In genomic region chr2:144214508-144215185, GRCm38 (mm10) we compare ENCODE assay signal across 8 mouse cellular contexts. TPM values are rescaled to one million over a fixed set of nuclear protein-coding genes. Genes with fewer than 3 reads are reported as not detected.
DNase-seq lines count a peak whose midpoint lies in the region; ATAC-seq and TF ChIP-seq lines count a peak whose summit lies in the region.

No protein-coding gene starts in this region.

- H3K4me3 ChIP-seq in heart, postnatal 0 days (ENCODE audit: low read depth, low read length), result no peak overlapping the region
- no peak overlapping the region for H3K4me3 ChIP-seq in embryonic facial prominence, embryonic 11.5 days (ENCODE audit: low read depth, low read length)
- H3K4me3 ChIP-seq in intestine, embryonic 16.5 days (ENCODE audit: low read length), result no peak overlapping the region
- no peak overlapping the region for H3K4me3 ChIP-seq in neural tube, embryonic 12.5 days

- H3K9ac ChIP-seq in heart, postnatal 0 days (replicated peaks; ENCODE audit: low read depth, low read length), result no peak overlapping the region
- H3K9ac ChIP-seq in embryonic facial prominence, embryonic 11.5 days (replicated peaks; ENCODE audit: low read length), result peak overlapping the region; percentile 34; the same call in 1 of the 2 replicates
- no peak overlapping the region for H3K9ac ChIP-seq in intestine, embryonic 16.5 days (ENCODE audit: low read depth, low read length)
- H3K9ac ChIP-seq in neural tube, embryonic 12.5 days, result 0 out of 2 replicates have a peak overlapping the region, but pooled peaks have one; percentile 13

- H3K27ac ChIP-seq in heart, postnatal 0 days (ENCODE audit: low read depth), result no peak overlapping the region
- H3K27ac ChIP-seq in embryonic facial prominence, embryonic 11.5 days (replicated peaks; ENCODE audit: low read depth, low read length), result no peak overlapping the region
- H3K27ac ChIP-seq in intestine, embryonic 16.5 days (ENCODE audit: low read length), result peak overlapping the region; percentile 13; the same call in 1 of the 2 replicates
- no peak overlapping the region for H3K27ac ChIP-seq in neural tube, embryonic 12.5 days

- no peaks in the 10 kb centered on the region for H3K9me3 ChIP-seq in heart, postnatal 0 days (replicated peaks; ENCODE audit: control insufficient read depth, low read length)
- H3K9me3 ChIP-seq in embryonic facial prominence, embryonic 11.5 days (replicated peaks; ENCODE audit: control insufficient read depth, low read length), result no peaks in the 10 kb centered on the region
- H3K9me3 ChIP-seq in intestine, embryonic 16.5 days (ENCODE audit: control insufficient read depth, low read length), result no peaks in the 10 kb centered on the region
- no peaks in the 10 kb centered on the region for H3K9me3 ChIP-seq in neural tube, embryonic 12.5 days

- no peak for DNase-seq in heart, postnatal 0 days (ENCODE audit: low spot score)
- DNase-seq in heart, postnatal 36 days, result no peak
- DNase-seq in embryonic facial prominence, embryonic 11.5 days (ENCODE audit: low spot score), result no peak
- no peak for DNase-seq in Muller cell, postnatal 12 days (ENCODE audit: inconsistent ontology term)
- DNase-seq in gastrocnemius, adult 18-20 months (ENCODE audit: low spot score), result no peak
- no peak for DNase-seq in gastrocnemius, postnatal 25 days

- no peaks in the 10 kb centered on the region for H3K4me1 ChIP-seq in heart, postnatal 0 days (ENCODE audit: control insufficient read depth, insufficient read depth)
- no peaks in the 10 kb centered on the region; the same call in 1 of the 2 replicates for H3K4me1 ChIP-seq in embryonic facial prominence, embryonic 11.5 days (ENCODE audit: control insufficient read depth, insufficient read depth, low read length)
- H3K4me1 ChIP-seq in intestine, embryonic 16.5 days (ENCODE audit: control insufficient read depth, insufficient read depth, low read length), result peaks cover 8% of the 10 kb centered on the region; the same call in 1 of the 2 replicates
- H3K4me1 ChIP-seq in neural tube, embryonic 12.5 days, result peaks cover 5% of the 10 kb centered on the region; the same call in 1 of the 2 replicates

- 0 out of 2 replicates have a peak, but pooled peaks have one; percentile 17 for TF ChIP-seq CTCF in heart, postnatal 0 days (IDR thresholded peaks at IDR 0.05; ENCODE audit: low read depth)

- intact Hi-C loops in heart, postnatal 36 days (cut with DNase I), result loop anchor here (5.0 kb wide), 1 partner anchor 297 kb away; the partner anchor contains the start of gene Dstn

- no peaks in the 10 kb centered on the region for H3K27me3 ChIP-seq in heart, postnatal 0 days (ENCODE audit: control insufficient read depth, insufficient read depth, low read length)
- H3K27me3 ChIP-seq in embryonic facial prominence, embryonic 11.5 days (ENCODE audit: control insufficient read depth, insufficient read depth, low read length), result no peaks in the 10 kb centered on the region
- no peaks in the 10 kb centered on the region for H3K27me3 ChIP-seq in intestine, embryonic 16.5 days (replicated peaks; ENCODE audit: control insufficient read depth, insufficient read depth, low read length)
- no peaks in the 10 kb centered on the region for H3K27me3 ChIP-seq in neural tube, embryonic 12.5 days (replicated peaks)

- no peak for ATAC-seq in heart, postnatal 0 days (ENCODE audit: insufficient read depth, low read depth)
- no peak for ATAC-seq in embryonic facial prominence, embryonic 11.5 days (replicated peaks; ENCODE audit: insufficient number of reproducible peaks, low FRiP score, low TSS enrichment, low read depth)
- ATAC-seq in intestine, embryonic 16.5 days, result peak; percentile 48
- peak; percentile 41 for ATAC-seq in neural tube, embryonic 12.5 days (ENCODE audit: low FRiP score, low read depth)

- H3K36me3 ChIP-seq in heart, postnatal 0 days (replicated peaks; ENCODE audit: control insufficient read depth, insufficient read depth, low read length), result no peaks in the 10 kb centered on the region
- H3K36me3 ChIP-seq in embryonic facial prominence, embryonic 11.5 days (replicated peaks; ENCODE audit: control insufficient read depth, insufficient read depth, low read depth, low read length), result no peaks in the 10 kb centered on the region
- no peaks in the 10 kb centered on the region for H3K36me3 ChIP-seq in intestine, embryonic 16.5 days (ENCODE audit: control insufficient read depth, insufficient read depth, low read length)
- H3K36me3 ChIP-seq in neural tube, embryonic 12.5 days, result no peaks in the 10 kb centered on the region

- 70% methylated on average over 9 of the region's 9 CpGs for WGBS in heart, postnatal 0 days
- WGBS in embryonic facial prominence, embryonic 11.5 days, result 51% methylated on average over 9 of the region's 9 CpGs
- WGBS in intestine, embryonic 16.5 days, result 66% methylated on average over 9 of the region's 9 CpGs
- 64% methylated on average over 9 of the region's 9 CpGs for WGBS in neural tube, embryonic 12.5 days

- H3K4me2 ChIP-seq in heart, postnatal 0 days (ENCODE audit: low read depth, low read length), result no peak overlapping the region
- H3K4me2 ChIP-seq in embryonic facial prominence, embryonic 11.5 days (ENCODE audit: low read depth, low read length), result no peak overlapping the region
- no peak overlapping the region for H3K4me2 ChIP-seq in intestine, embryonic 16.5 days (ENCODE audit: low read depth, low read length)
- no peak overlapping the region for H3K4me2 ChIP-seq in neural tube, embryonic 12.5 days (replicated peaks)

- no peak for TF ChIP-seq EP300 in heart, postnatal 0 days (IDR thresholded peaks at IDR 0.05; ENCODE audit: low read depth)

RNA-seq across cellular contexts. Expression of gene Mgme1, which starts 55.8 kb away (rescaled TPM):
- total RNA-seq in heart, postnatal 0 days (2014; rRNA removed; ENCODE audit: low replicate concordance), result 7.5 and 11.1 TPM in 2 replicates
- 12.6 and 14.6 TPM in 2 replicates for polyA plus RNA-seq in heart, postnatal 0 days (2015; fragmentation: Nextera tagmentation; extraction: Ambion mirVana)
- total RNA-seq in heart, postnatal 36 days (2021), result 10 to 100 TPM; 12.4 to 14.4 TPM
- polyA plus RNA-seq in embryonic facial prominence, embryonic 11.5 days (2014; fragmentation: Nextera tagmentation; extraction: Ambion mirVana), result 19.4 and 20.1 TPM in 2 replicates
- polyA plus RNA-seq in intestine, embryonic 16.5 days (2015; fragmentation: Nextera tagmentation; extraction: Ambion mirVana), result 22.8 and 23.9 TPM in 2 replicates
- 12.9 and 14.6 TPM in 2 replicates for polyA plus RNA-seq in neural tube, embryonic 12.5 days (2016; fragmentation: Nextera tagmentation; extraction: Ambion mirVana)
- total RNA-seq in gastrocnemius, adult 18-20 months (2021), result 10 to 100 TPM; 10.9 to 11.0 TPM
- 1 to 10 TPM; 6.0 to 6.5 TPM for total RNA-seq in gastrocnemius, postnatal 25 days (2021)

RNA-seq across cellular contexts. Expression of gene Snx5, which starts 56.1 kb away (rescaled TPM):
- total RNA-seq in heart, postnatal 0 days (2014; rRNA removed; ENCODE audit: low replicate concordance), result 80.2 and 146 TPM in 2 replicates
- 55.7 and 65.6 TPM in 2 replicates for polyA plus RNA-seq in heart, postnatal 0 days (2015; fragmentation: Nextera tagmentation; extraction: Ambion mirVana)
- total RNA-seq in heart, postnatal 36 days (2021), result 10 to 100 TPM; 54.1 to 57.4 TPM
- 145 and 148 TPM in 2 replicates for polyA plus RNA-seq in embryonic facial prominence, embryonic 11.5 days (2014; fragmentation: Nextera tagmentation; extraction: Ambion mirVana)
- polyA plus RNA-seq in intestine, embryonic 16.5 days (2015; fragmentation: Nextera tagmentation; extraction: Ambion mirVana), result 147 and 149 TPM in 2 replicates
- polyA plus RNA-seq in neural tube, embryonic 12.5 days (2016; fragmentation: Nextera tagmentation; extraction: Ambion mirVana), result 87.2 and 88.9 TPM in 2 replicates
- total RNA-seq in gastrocnemius, adult 18-20 months (2021), result 10 to 100 TPM; 55.8 to 58.1 TPM
- total RNA-seq in gastrocnemius, postnatal 25 days (2021), result 10 to 100 TPM; 39.6 to 39.8 TPM

Comparison
In these comparisons a context has a peak if more than half of its experiments do, and no peak if none do; other contexts are left out.
1. ATAC-seq: peak in intestine, embryonic 16.5 days (single experiment) and neural tube, embryonic 12.5 days (single experiment); none in heart, postnatal 0 days (single experiment) and embryonic facial prominence, embryonic 11.5 days (single experiment).
2. H3K9ac ChIP-seq: peak in embryonic facial prominence, embryonic 11.5 days (single experiment) and neural tube, embryonic 12.5 days (single experiment); none in heart, postnatal 0 days (single experiment) and intestine, embryonic 16.5 days (single experiment).